Mouse (Mus musculus) stomach, postnatal 0 days (tissue): ENCODE measurements around the gene Zfp385b. TPM values are rescaled to one million over a fixed set of nuclear protein-coding genes. Genes with fewer than 3 reads are reported as not detected.

Experiments used
- ATAC-seq: fragments of 200-750 bp; cut with Nextera tagmentation; 2 replicates; pipeline ENCODE4 v1.8.0; 2017; ENCODE audit not compliant: low FRiP score, low TSS enrichment
- DNase-seq: peaks from one replicate; pipeline ENCODE4 v3.0.0-alpha.2; 2016; ENCODE audit warnings: low spot score
- H3K27ac ChIP-seq: fragments of 300-500 bp; sonication (generic); replicated peaks from 2 replicates; pipeline ENCODE4 v1.5.1; 2014; ENCODE audit warnings: mild to moderate bottlenecking, control low read depth
- H3K27me3 ChIP-seq: fragments of 300-500 bp; sonication (generic); 2 replicates; pipeline ENCODE4 v1.6.1; 2014; ENCODE audit warnings: low read length; ENCODE audit not compliant: control insufficient read depth, insufficient read depth
- H3K36me3 ChIP-seq: fragments of 300-500 bp; sonication (generic); 2 replicates; pipeline ENCODE4 v1.6.1; 2014; ENCODE audit warnings: low read length, mixed read lengths; ENCODE audit not compliant: control insufficient read depth, insufficient read depth
- H3K4me1 ChIP-seq: fragments of 300-500 bp; sonication (generic); replicated peaks from 2 replicates; pipeline ENCODE4 v1.6.1; 2014; ENCODE audit warnings: antibody characterized with exemption; ENCODE audit not compliant: control insufficient read depth, insufficient read depth
- H3K4me2 ChIP-seq: fragments of 300-500 bp; sonication (generic); replicated peaks from 2 replicates; pipeline ENCODE4 v1.6.1; 2014; ENCODE audit warnings: low read depth, mild to moderate bottlenecking, control low read depth, moderate library complexity
- H3K4me3 ChIP-seq: fragments of 300-500 bp; sonication (generic); 2 replicates; pipeline ENCODE4 v1.5.1; 2014; ENCODE audit warnings: low read depth, low read length, control low read depth
- H3K9ac ChIP-seq: fragments of 300-500 bp; sonication (generic); 2 replicates; pipeline ENCODE4 v1.6.1; 2014; ENCODE audit warnings: mild to moderate bottlenecking, low read length, control low read depth, mixed read lengths
- H3K9me3 ChIP-seq: fragments of 300-500 bp; sonication (generic); 2 replicates; pipeline ENCODE4 v1.6.1; 2016; ENCODE audit warnings: low read length; ENCODE audit not compliant: control insufficient read depth
- CTCF ChIP-seq: IDR thresholded peaks from 2 replicates; pipeline ENCODE4 v1.5.1; 2016; ENCODE audit warnings: antibody characterized with exemption, low read depth, mild to moderate bottlenecking, moderate library complexity
- EP300 ChIP-seq: optimal IDR thresholded peaks from 2 replicates; pipeline ENCODE3; 2016; ENCODE audit warnings: antibody characterized with exemption
- WGBS: fragments of 180-500 bp; shearing (Covaris S2); extraction: QIAGEN DNeasy Blood & Tissue Kit; methylation state at CpG from one replicate; pipeline ENCODE4 v1.1.7; 2014; 5-methylcytosine and 5-hydroxymethylcytosine counted together
- polyA plus RNA-seq: library from polyadenylated mRNA; unstranded; fragments of >200 nt; fragmentation: Nextera tagmentation; extraction: Ambion mirVana; gene quantifications from 2 replicates; pipeline ENCODE4 v1.2.1, GENCODE M21; 2015

Zfp385b gene
- polyA plus RNA-seq, 1 experiment from 2014 or later = 10.2 TPM

- TF ChIP-seq CTCF (no peak), EP300 (no peak)
- H3K4me2 ChIP-seq = no peak overlapping the region
- no peaks in the 10 kb centered on the region for H3K27me3 ChIP-seq
- 83% methylated on average over 5 of the region's 5 CpGs for WGBS
- no peaks in the 10 kb centered on the region for H3K36me3 ChIP-seq
- DNase-seq = no peak
- no peak overlapping the region for H3K9ac ChIP-seq
- H3K4me3 ChIP-seq = no peak overlapping the region
- no peak overlapping the region for H3K27ac ChIP-seq
- H3K9me3 ChIP-seq = no peaks in the 10 kb centered on the region
- ATAC-seq = no peak
- H3K4me1 ChIP-seq = no peaks in the 10 kb centered on the region
Observed at GRCm38 (mm10) chr2:77672215-77672905, 147.1 kb downstream of the Zfp385b start.

GRCm38 (mm10) chr2:77662171-77662570, 157.3 kb downstream of the Zfp385b start:
- ATAC-seq (peak; percentile 15; the same call in 1 of the 2 replicates), DNase-seq (no peak)
- Histone ChIP-seq H3K4me3 (no peak overlapping the region), H3K27me3 (no peaks in the 10 kb centered on the region), H3K36me3 (no peaks in the 10 kb centered on the region), H3K4me1 (no peaks in the 10 kb centered on the region), H3K27ac (no peak overlapping the region), H3K9ac (no peak overlapping the region), H3K9me3 (no peaks in the 10 kb centered on the region), H3K4me2 (no peak overlapping the region)
- TF ChIP-seq EP300 (no peak), CTCF (no peak)
- 48% methylated on average over 5 of the region's 5 CpGs for WGBS

DNA sequence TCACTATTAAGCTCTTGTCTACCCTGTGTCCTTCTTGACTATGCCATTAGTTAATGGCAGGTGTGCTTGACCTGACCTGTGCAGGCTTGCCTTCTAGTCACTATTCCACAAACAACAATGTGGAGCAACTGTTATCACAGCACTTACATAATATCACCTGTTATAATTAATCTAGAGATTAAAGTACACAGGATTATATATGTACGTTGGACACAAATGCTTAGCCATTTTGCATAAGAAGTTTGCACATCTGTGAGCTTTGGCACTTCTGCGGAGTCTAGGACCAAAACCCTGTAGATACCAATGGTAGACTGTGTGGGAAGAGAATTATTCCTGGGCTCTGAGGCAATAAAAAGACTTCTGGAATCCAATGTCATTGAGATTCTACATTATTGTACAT, 165.8 kb downstream of the Zfp385b start:
- no peak for TF ChIP-seq CTCF
- no peak for TF ChIP-seq EP300
- Histone ChIP-seq H3K27ac (no peak overlapping the region), H3K9me3 (no peaks in the 10 kb centered on the region), H3K27me3 (no peaks in the 10 kb centered on the region), H3K4me3 (no peak overlapping the region), H3K9ac (no peak overlapping the region), H3K36me3 (no peaks in the 10 kb centered on the region), H3K4me2 (no peak overlapping the region), H3K4me1 (no peaks in the 10 kb centered on the region)
- WGBS = 89% methylated on average over 2 of the region's 2 CpGs
- no peak for DNase-seq
- ATAC-seq = no peak

DNA sequence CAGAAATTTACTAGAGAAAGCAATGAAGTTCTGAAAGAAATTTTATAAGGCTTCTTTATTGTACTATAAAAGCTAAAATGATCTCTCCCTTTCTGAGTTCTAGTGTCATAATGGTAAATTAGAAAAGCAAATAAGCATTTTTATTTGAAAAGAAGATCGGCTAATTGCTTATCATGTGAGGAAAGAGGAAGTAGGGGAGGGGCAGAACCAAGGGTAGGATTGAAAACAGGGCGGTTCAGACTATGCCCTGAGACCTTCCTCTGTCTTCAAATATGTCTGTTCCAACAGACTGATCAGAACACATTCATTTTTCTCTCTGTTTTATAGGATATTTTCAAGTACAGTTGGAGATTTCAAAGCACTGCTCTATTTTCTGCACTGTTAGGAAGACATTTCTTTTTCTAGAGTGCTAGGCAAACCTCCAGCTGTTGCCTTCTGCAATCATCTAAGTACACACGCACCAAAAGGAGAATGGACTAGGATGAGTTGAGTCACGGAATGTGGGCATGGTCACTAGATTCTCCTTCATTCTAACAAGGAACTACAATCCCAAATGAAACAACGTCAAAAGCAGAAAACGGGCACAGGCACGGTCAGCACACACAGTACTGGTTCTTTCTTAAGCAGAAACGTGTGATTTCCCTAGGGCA, 177.8 kb downstream of the Zfp385b start:
- Histone ChIP-seq H3K4me2 (no peak overlapping the region), H3K4me3 (no peak overlapping the region), H3K36me3 (no peaks in the 10 kb centered on the region), H3K9me3 (no peaks in the 10 kb centered on the region), H3K4me1 (no peaks in the 10 kb centered on the region), H3K27me3 (no peaks in the 10 kb centered on the region), H3K27ac (no peak overlapping the region), H3K9ac (no peak overlapping the region)
- no peak for DNase-seq
- WGBS = 84% methylated on average over 8 of the region's 8 CpGs
- no peak for TF ChIP-seq EP300
- no peak for TF ChIP-seq CTCF
- ATAC-seq = no peak

- H3K4me3 ChIP-seq = no peak overlapping the region
- no peak overlapping the region for H3K27ac ChIP-seq
- no peaks in the 10 kb centered on the region for H3K4me1 ChIP-seq
- no peaks in the 10 kb centered on the region for H3K36me3 ChIP-seq
- no peaks in the 10 kb centered on the region for H3K9me3 ChIP-seq
- no peak for TF ChIP-seq EP300
- TF ChIP-seq CTCF = no peak
- no peak overlapping the region for H3K4me2 ChIP-seq
- DNase-seq (no peak), ATAC-seq (no peak)
- H3K27me3 ChIP-seq = no peaks in the 10 kb centered on the region
- H3K9ac ChIP-seq = no peak overlapping the region
- 76% methylated on average over 5 of the region's 5 CpGs for WGBS
Observed at GRCm38 (mm10) chr2:77639993-77640392, 179.4 kb downstream of the Zfp385b start.

- TF ChIP-seq EP300 = no peak
- TF ChIP-seq CTCF = no peak
- DNase-seq = no peak
- Histone ChIP-seq H3K36me3 (no peaks in the 10 kb centered on the region), H3K4me3 (no peak overlapping the region), H3K27ac (no peak overlapping the region), H3K9me3 (no peaks in the 10 kb centered on the region), H3K9ac (no peak overlapping the region), H3K4me2 (no peak overlapping the region), H3K4me1 (no peaks in the 10 kb centered on the region), H3K27me3 (no peaks in the 10 kb centered on the region)
- no peak for ATAC-seq
- WGBS = 27% methylated on average over 3 of the region's 3 CpGs
Observed at GRCm38 (mm10) chr2:77631606-77632005, 187.8 kb downstream of the Zfp385b start.
